Mouse (Mus musculus) lung, embryonic 16.5 days (tissue): ENCODE data around the gene Lypd4. TPM values are rescaled to one million over a fixed set of nuclear protein-coding genes. Genes with fewer than 3 reads are reported as not detected.

ENCODE experiments used
- ATAC-seq: fragments of 200-750 bp; cut with Nextera tagmentation; 2 replicates; pipeline ENCODE4 v1.8.0; 2017; ENCODE audit warnings: low read depth, mild to moderate bottlenecking, moderate library complexity
- H3K27ac ChIP-seq: fragments of 300-500 bp; sonication (generic); 2 replicates; pipeline ENCODE4 v1.5.1; 2014; ENCODE audit warnings: mild to moderate bottlenecking, control low read depth, low read length
- H3K27me3 ChIP-seq: fragments of 300-500 bp; sonication (generic); 2 replicates; pipeline ENCODE4 v1.6.1; 2014; ENCODE audit warnings: low read depth, low read length, mixed read lengths; ENCODE audit not compliant: control insufficient read depth, insufficient read depth
- H3K36me3 ChIP-seq: fragments of 300-500 bp; sonication (generic); 2 replicates; pipeline ENCODE4 v1.6.1; 2014; ENCODE audit warnings: low read length; ENCODE audit not compliant: control insufficient read depth, insufficient read depth
- H3K4me1 ChIP-seq: fragments of 300-500 bp; sonication (generic); replicated peaks from 2 replicates; pipeline ENCODE4 v1.6.1; 2014; ENCODE audit warnings: low read length, mixed read lengths; ENCODE audit not compliant: control insufficient read depth, insufficient read depth
- H3K4me2 ChIP-seq: fragments of 300-500 bp; sonication (generic); 2 replicates; pipeline ENCODE4 v1.6.1; 2014; ENCODE audit warnings: low read depth, low read length, control low read depth
- H3K4me3 ChIP-seq: fragments of 300-500 bp; sonication (generic); 2 replicates; pipeline ENCODE4 v1.5.1; 2014; ENCODE audit warnings: mild to moderate bottlenecking, low read length, control low read depth
- H3K9ac ChIP-seq: fragments of 300-500 bp; sonication (generic); 2 replicates; pipeline ENCODE4 v1.6.1; 2014; ENCODE audit warnings: low read length, control low read depth
- H3K9me3 ChIP-seq: fragments of 300-500 bp; sonication (generic); 2 replicates; pipeline ENCODE4 v1.6.1; 2016; ENCODE audit warnings: low read length; ENCODE audit not compliant: control insufficient read depth
- WGBS: fragments of 180-500 bp; shearing (Covaris S2); extraction: QIAGEN DNeasy Blood & Tissue Kit; methylation state at CpG from one replicate; pipeline ENCODE4 v1.1.7; 2014; 5-methylcytosine and 5-hydroxymethylcytosine counted together
- polyA plus RNA-seq: library from polyadenylated mRNA; unstranded; fragments of >200 nt; fragmentation: Nextera tagmentation; extraction: Ambion mirVana; gene quantifications from 2 replicates; pipeline ENCODE4 v1.2.1, GENCODE M21; 2015

Lypd4 gene
- polyA plus RNA-seq, 1 experiment from 2014 or later: not detected

GRCm38 (mm10) chr7:24883896-24884692, 14.4 kb upstream of the Lypd4 start, which contains the start of gene Rps19:
Rps19 (plus strand) TSS chr7:24884371.
- Histone ChIP-seq H3K4me1 (peaks cover 28% of the 10 kb centered on the region), H3K36me3 (peaks cover 24% of the 10 kb centered on the region), H3K27ac (peak within 1 kb of the TSS; percentile 91), H3K9ac (peak within 1 kb of the TSS; percentile 97), H3K4me2 (peak within 1 kb of the TSS; percentile 85), H3K9me3 (no peaks in the 10 kb centered on the region), H3K4me3 (peak within 1 kb of the TSS; percentile 74), H3K27me3 (no peaks in the 10 kb centered on the region)
- WGBS: under 1% methylated on average over 57 of the region's 57 CpGs
- ATAC-seq: peak; percentile 96

GRCm38 (mm10) chr7:24882416-24883199, 12.9 kb upstream of the Lypd4 start:
- Histone ChIP-seq H3K27me3 (no peaks in the 10 kb centered on the region), H3K4me2 (no peak overlapping the region), H3K4me1 (peaks cover 23% of the 10 kb centered on the region), H3K4me3 (no peak overlapping the region), H3K9me3 (no peaks in the 10 kb centered on the region), H3K9ac (no peak overlapping the region), H3K36me3 (peaks cover 14% of the 10 kb centered on the region), H3K27ac (no peak overlapping the region)
- 85% methylated on average over 9 of the region's 9 CpGs for whole genome bisulfite sequencing
- ATAC-seq: no peak

GRCm38 (mm10) chr7:24879620-24880019, 9.9 kb upstream of the Lypd4 start:
- ATAC-seq: no peak
- no peaks in the 10 kb centered on the region for H3K36me3 ChIP-seq
- H3K4me2 ChIP-seq: no peak overlapping the region
- H3K27me3 ChIP-seq: no peaks in the 10 kb centered on the region
- H3K4me3 ChIP-seq: no peak overlapping the region
- H3K9ac ChIP-seq: no peak overlapping the region
- no peaks in the 10 kb centered on the region for H3K9me3 ChIP-seq
- 29% methylated on average over 2 of the region's 2 CpGs for WGBS
- H3K4me1 ChIP-seq: no peaks in the 10 kb centered on the region
- H3K27ac ChIP-seq: no peak overlapping the region

GRCm38 (mm10) chr7:24877588-24877987, 7.8 kb upstream of the Lypd4 start:
- no peaks in the 10 kb centered on the region for H3K4me1 ChIP-seq
- H3K4me2 ChIP-seq: no peak overlapping the region
- no peaks in the 10 kb centered on the region for H3K36me3 ChIP-seq
- H3K9me3 ChIP-seq: no peaks in the 10 kb centered on the region
- H3K9ac ChIP-seq: no peak overlapping the region
- H3K27me3 ChIP-seq: no peaks in the 10 kb centered on the region
- H3K4me3 ChIP-seq: no peak overlapping the region
- no peak overlapping the region for H3K27ac ChIP-seq
- 61% methylated on average over 3 of the region's 3 CpGs for WGBS
- no peak for ATAC-seq

- no peaks in the 10 kb centered on the region for H3K36me3 ChIP-seq
- peaks cover 4% of the 10 kb centered on the region; the same call in 1 of the 2 replicates for H3K27me3 ChIP-seq
- no peaks in the 10 kb centered on the region for H3K4me1 ChIP-seq
- H3K4me2 ChIP-seq: no peak overlapping the region
- no peak overlapping the region for H3K27ac ChIP-seq
- no peak for ATAC-seq
- H3K9ac ChIP-seq: no peak overlapping the region
- 58% methylated on average over 17 of the region's 17 CpGs for WGBS
- H3K9me3 ChIP-seq: peaks cover 5% of the 10 kb centered on the region
- no peak overlapping the region for H3K4me3 ChIP-seq
Measured at GRCm38 (mm10) chr7:24869080-24869479, 661 bp downstream of the Lypd4 start.

- peaks cover 2% of the 10 kb centered on the region; the same call in 1 of the 2 replicates for H3K27me3 ChIP-seq
- H3K9ac ChIP-seq: no peak overlapping the region
- H3K4me3 ChIP-seq: no peak overlapping the region
- no peak for ATAC-seq
- no peak overlapping the region for H3K4me2 ChIP-seq
- no peaks in the 10 kb centered on the region for H3K36me3 ChIP-seq
- 18% methylated on average over 6 of the region's 6 CpGs for WGBS
- H3K9me3 ChIP-seq: no peaks in the 10 kb centered on the region
- H3K27ac ChIP-seq: no peak overlapping the region
- H3K4me1 ChIP-seq: no peaks in the 10 kb centered on the region
Measured at GRCm38 (mm10) chr7:24864156-24864555, 5.6 kb downstream of the Lypd4 start.

- ATAC-seq: no peak
- Histone ChIP-seq H3K36me3 (no peaks in the 10 kb centered on the region), H3K4me3 (no peak overlapping the region), H3K27ac (no peak overlapping the region), H3K4me2 (no peak overlapping the region), H3K9me3 (no peaks in the 10 kb centered on the region), H3K4me1 (no peaks in the 10 kb centered on the region), H3K9ac (no peak overlapping the region), H3K27me3 (no peaks in the 10 kb centered on the region)
- WGBS: 79% methylated on average over 4 of the region's 4 CpGs
Measured at GRCm38 (mm10) chr7:24862853-24863252, 6.9 kb downstream of the Lypd4 start.

- H3K4me3 ChIP-seq: no peak within 1 kb of the TSS
- H3K36me3 ChIP-seq: no peaks in the 10 kb centered on the region
- H3K27ac ChIP-seq: no peak within 1 kb of the TSS
- WGBS: 80% methylated on average over 7 of the region's 7 CpGs
- H3K4me2 ChIP-seq: no peak within 1 kb of the TSS
- no peak for ATAC-seq
- no peaks in the 10 kb centered on the region for H3K4me1 ChIP-seq
- H3K27me3 ChIP-seq: no peaks in the 10 kb centered on the region
- H3K9me3 ChIP-seq: no peaks in the 10 kb centered on the region
- no peak within 1 kb of the TSS for H3K9ac ChIP-seq
Measured at GRCm38 (mm10) chr7:24861913-24862312, 7.8 kb downstream of the Lypd4 start, which contains the start of gene Gm9844. Gm9844 (plus strand) TSS chr7:24862213.

GRCm38 (mm10) chr7:24859234-24859633, 10.5 kb downstream of the Lypd4 start:
- H3K27ac ChIP-seq: no peak overlapping the region
- H3K36me3 ChIP-seq: no peaks in the 10 kb centered on the region
- H3K9ac ChIP-seq: no peak overlapping the region
- no peak overlapping the region for H3K4me2 ChIP-seq
- H3K9me3 ChIP-seq: no peaks in the 10 kb centered on the region
- 69% methylated on average over 5 of the region's 5 CpGs for WGBS
- ATAC-seq: no peak
- no peaks in the 10 kb centered on the region for H3K27me3 ChIP-seq
- H3K4me3 ChIP-seq: no peak overlapping the region
- H3K4me1 ChIP-seq: no peaks in the 10 kb centered on the region
